ENCODE assay signal across 8 mouse cellular contexts in the genomic region with DNA sequence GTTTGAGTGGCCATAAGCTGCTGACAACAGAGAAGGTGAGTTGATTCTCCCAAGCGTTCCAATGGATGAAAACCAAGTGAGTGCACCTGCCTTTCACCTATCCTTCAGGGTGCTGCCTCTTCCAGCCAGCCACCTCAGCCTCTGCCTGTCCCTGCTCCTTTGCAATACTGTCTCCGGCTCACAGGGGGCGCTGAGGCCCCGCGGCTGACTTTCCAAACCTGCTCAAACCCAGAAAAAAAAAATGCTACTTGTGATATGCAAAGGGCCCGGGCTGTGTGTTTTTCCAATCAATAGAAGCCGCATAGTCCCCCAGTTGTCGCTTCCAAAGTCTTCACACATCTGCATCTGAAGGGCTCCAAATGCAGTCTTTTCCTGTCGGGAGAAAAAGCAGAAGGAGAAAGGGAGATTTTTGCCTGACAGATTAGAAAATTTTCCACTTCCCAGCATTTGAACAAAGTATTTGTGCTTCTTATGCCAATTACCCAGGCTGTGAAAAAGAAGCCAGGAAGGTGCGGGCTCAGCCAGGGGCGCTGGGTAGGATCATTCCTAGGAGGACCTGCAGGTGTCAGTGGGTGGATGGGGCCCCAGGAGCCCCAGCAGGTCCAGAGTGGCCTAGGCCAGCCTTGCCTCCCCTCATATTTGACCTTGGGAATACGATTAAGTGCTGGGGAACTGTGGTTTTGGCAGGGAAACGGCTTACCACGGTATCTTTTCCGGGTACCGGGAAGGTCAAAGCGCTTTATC.
DNase-seq lines count a peak whose midpoint lies in the region; ATAC-seq and TF ChIP-seq lines count a peak whose summit lies in the region.

No protein-coding gene starts in this region.

- no peaks in the 10 kb centered on the region for H3K4me1 ChIP-seq in heart, postnatal 0 days (ENCODE audit: control insufficient read depth, insufficient read depth)
- peaks cover 4% of the 10 kb centered on the region; the same call in 1 of the 2 replicates for H3K4me1 ChIP-seq in embryonic facial prominence, embryonic 10.5 days
- H3K4me1 ChIP-seq in hindbrain, embryonic 15.5 days (replicated peaks): peaks cover 11% of the 10 kb centered on the region
- no peaks in the 10 kb centered on the region for H3K4me1 ChIP-seq in limb, embryonic 10.5 days
- H3K4me1 ChIP-seq in neural tube, embryonic 15.5 days: peaks cover 8% of the 10 kb centered on the region; the same call in 1 of the 2 replicates

- DNase-seq in heart, postnatal 0 days (ENCODE audit: low spot score): no peak
- DNase-seq in heart, adult 11 months: no peak
- peak; percentile 81 for DNase-seq in adrenal gland, postnatal 14 days
- peak; percentile 78 for DNase-seq in embryonic facial prominence, embryonic 10.5 days (ENCODE audit: low spot score)
- DNase-seq in limb, embryonic 10.5 days (ENCODE audit: low spot score): peak; percentile 71
- peak; percentile 44 to 55 for DNase-seq in urinary bladder, postnatal 36 days (ENCODE audit: low spot score in 2 of 2)

- H3K9ac ChIP-seq in heart, postnatal 0 days (replicated peaks; ENCODE audit: low read depth, low read length): no peak overlapping the region
- H3K9ac ChIP-seq in hindbrain, embryonic 15.5 days: no peak overlapping the region
- H3K9ac ChIP-seq in neural tube, embryonic 15.5 days (replicated peaks): no peak overlapping the region

- TF ChIP-seq EP300 in heart, postnatal 0 days (IDR thresholded peaks at IDR 0.05; ENCODE audit: low read depth): no peak

- H3K9me3 ChIP-seq in heart, postnatal 0 days (replicated peaks; ENCODE audit: control insufficient read depth, low read length): no peaks in the 10 kb centered on the region
- no peaks in the 10 kb centered on the region for H3K9me3 ChIP-seq in embryonic facial prominence, embryonic 10.5 days
- no peaks in the 10 kb centered on the region for H3K9me3 ChIP-seq in hindbrain, embryonic 15.5 days
- no peaks in the 10 kb centered on the region for H3K9me3 ChIP-seq in limb, embryonic 10.5 days (replicated peaks)
- no peaks in the 10 kb centered on the region for H3K9me3 ChIP-seq in neural tube, embryonic 15.5 days (replicated peaks)

- H3K4me2 ChIP-seq in heart, postnatal 0 days (ENCODE audit: low read depth, low read length): no peak overlapping the region
- H3K4me2 ChIP-seq in hindbrain, embryonic 15.5 days: no peak overlapping the region
- H3K4me2 ChIP-seq in neural tube, embryonic 15.5 days: no peak overlapping the region

- H3K27me3 ChIP-seq in heart, postnatal 0 days (ENCODE audit: control insufficient read depth, insufficient read depth, low read length): 0 out of 2 replicates have a peak, but pooled peaks cover 6% of the 10 kb centered on the region
- peaks cover 10% of the 10 kb centered on the region for H3K27me3 ChIP-seq in embryonic facial prominence, embryonic 10.5 days (replicated peaks; ENCODE audit: low read depth, poor library complexity, severe bottlenecking)
- H3K27me3 ChIP-seq in hindbrain, embryonic 15.5 days: 0 out of 2 replicates have a peak, but pooled peaks cover 4% of the 10 kb centered on the region
- peaks cover 7% of the 10 kb centered on the region; the same call in 1 of the 2 replicates for H3K27me3 ChIP-seq in limb, embryonic 10.5 days (ENCODE audit: low read depth, poor library complexity, severe bottlenecking)
- peaks cover 25% of the 10 kb centered on the region for H3K27me3 ChIP-seq in neural tube, embryonic 15.5 days (replicated peaks)

- 15% methylated on average over 17 of the region's 17 CpGs for WGBS in heart, postnatal 0 days
- 29% methylated on average over 17 of the region's 17 CpGs for WGBS in embryonic facial prominence, embryonic 10.5 days
- 28% methylated on average over 17 of the region's 17 CpGs for WGBS in hindbrain, embryonic 15.5 days
- WGBS in limb, embryonic 10.5 days: 31% methylated on average over 17 of the region's 17 CpGs
- WGBS in neural tube, embryonic 15.5 days: 30% methylated on average over 17 of the region's 17 CpGs

- no peak for ATAC-seq in heart, postnatal 0 days (ENCODE audit: insufficient read depth, low read depth)
- ATAC-seq in hindbrain, embryonic 15.5 days (ENCODE audit: low FRiP score, low read depth): 0 out of 2 replicates have a peak, but pooled peaks have one; percentile 20
- ATAC-seq in neural tube, embryonic 15.5 days (ENCODE audit: low FRiP score): no peak

- H3K4me3 ChIP-seq in heart, postnatal 0 days (ENCODE audit: low read depth, low read length): no peak overlapping the region
- H3K4me3 ChIP-seq in embryonic facial prominence, embryonic 10.5 days: no peak overlapping the region
- H3K4me3 ChIP-seq in hindbrain, embryonic 15.5 days: no peak overlapping the region
- H3K4me3 ChIP-seq in limb, embryonic 10.5 days: no peak overlapping the region
- no peak overlapping the region for H3K4me3 ChIP-seq in neural tube, embryonic 15.5 days (replicated peaks)

- TF ChIP-seq CTCF in heart, postnatal 0 days (IDR thresholded peaks at IDR 0.05; ENCODE audit: low read depth): peak; percentile 65

- no peak overlapping the region for H3K27ac ChIP-seq in heart, postnatal 0 days (ENCODE audit: low read depth)
- no peak overlapping the region for H3K27ac ChIP-seq in embryonic facial prominence, embryonic 10.5 days (replicated peaks)
- H3K27ac ChIP-seq in hindbrain, embryonic 15.5 days (replicated peaks): no peak overlapping the region; the same call in 1 of the 2 replicates
- no peak overlapping the region for H3K27ac ChIP-seq in limb, embryonic 10.5 days
- H3K27ac ChIP-seq in neural tube, embryonic 15.5 days (replicated peaks): peak overlapping the region; percentile 37; the same call in 1 of the 2 replicates

- no peaks in the 10 kb centered on the region for H3K36me3 ChIP-seq in heart, postnatal 0 days (replicated peaks; ENCODE audit: control insufficient read depth, insufficient read depth, low read length)
- H3K36me3 ChIP-seq in embryonic facial prominence, embryonic 10.5 days (replicated peaks): no peaks in the 10 kb centered on the region
- H3K36me3 ChIP-seq in hindbrain, embryonic 15.5 days: no peaks in the 10 kb centered on the region
- no peaks in the 10 kb centered on the region for H3K36me3 ChIP-seq in limb, embryonic 10.5 days
- H3K36me3 ChIP-seq in neural tube, embryonic 15.5 days: no peaks in the 10 kb centered on the region

Comparison
In these comparisons a context has a peak if more than half of its experiments do, and no peak if none do; other contexts are left out.
1. DNase-seq: peak in adrenal gland, postnatal 14 days (single experiment), embryonic facial prominence, embryonic 10.5 days (single experiment), limb, embryonic 10.5 days (single experiment) and urinary bladder, postnatal 36 days (2 of 2); none in heart, postnatal 0 days (single experiment) and heart, adult 11 months (single experiment).